Mouse (Mus musculus): ENCODE data around the gene H60b.
"Not testable (repeated sequence)": the region's sequence is repeated elsewhere in the genome, so short reads cannot be mapped to it uniquely, and the experiment has no call there.

DNA sequence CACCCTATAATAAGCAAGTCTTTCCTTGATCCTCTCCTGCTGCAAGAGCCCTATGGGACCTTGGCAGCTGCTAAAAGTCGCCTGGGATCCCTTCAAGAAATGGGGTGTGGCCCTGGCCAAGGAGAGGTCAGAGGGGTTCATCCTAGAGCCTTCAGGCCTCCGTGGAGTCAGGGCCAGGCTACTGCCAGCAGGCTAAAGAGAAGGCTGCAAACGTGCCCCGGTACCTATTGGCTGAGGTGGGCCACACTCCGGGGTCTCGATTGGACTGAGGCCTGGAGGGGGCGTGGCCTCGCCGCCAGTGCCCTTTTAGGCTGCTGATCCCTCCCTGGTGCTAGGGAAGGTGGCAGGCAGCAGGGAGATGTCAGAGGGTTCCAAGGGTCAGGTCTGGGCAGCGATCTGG lies 32.6 kb downstream of the H60b start:
- not testable (repeated sequence) for TF ChIP-seq SRF (IDR thresholded peaks at IDR 0.05; ENCODE audit: control insufficient read depth, insufficient read length, low read depth); MAX (IDR thresholded peaks at IDR 0.05; ENCODE audit: low read depth); TCF12 (IDR thresholded peaks at IDR 0.05; ENCODE audit: insufficient read depth, poor library complexity, severe bottlenecking); MYOG (IDR thresholded peaks at IDR 0.05; ENCODE audit: control insufficient read depth in 1 of 3, insufficient read depth in 1 of 3, insufficient read length in 2 of 3, low read depth in 2 of 3); POLR2AphosphoS2 (IDR thresholded peaks at IDR 0.05; ENCODE audit: insufficient read length, low read depth)

Measured in myocyte (in vitro differentiated cells).